Mouse (Mus musculus) naive thymus-derived CD4-positive, alpha-beta T cell, adult 5 months (primary cell): ENCODE measurements around the gene B430305J03Rik. TPM values are rescaled to one million over a fixed set of nuclear protein-coding genes. Genes with fewer than 3 reads are reported as not detected.

Experiments
- polyA plus RNA-seq: library from polyadenylated mRNA; unstranded; fragments of 100-300 nt; shearing (Covaris generic); gene quantifications from one replicate; pipeline ENCODE4 v1.2.1, GENCODE M21; 2017

The B430305J03Rik gene
- 1.8 TPM for polyA plus RNA-seq

GRCm38 (mm10) chr3:61365779-61366373 is at the start of gene B430305J03Rik:
B430305J03Rik (minus strand) TSS chr3:61365951.

DNA sequence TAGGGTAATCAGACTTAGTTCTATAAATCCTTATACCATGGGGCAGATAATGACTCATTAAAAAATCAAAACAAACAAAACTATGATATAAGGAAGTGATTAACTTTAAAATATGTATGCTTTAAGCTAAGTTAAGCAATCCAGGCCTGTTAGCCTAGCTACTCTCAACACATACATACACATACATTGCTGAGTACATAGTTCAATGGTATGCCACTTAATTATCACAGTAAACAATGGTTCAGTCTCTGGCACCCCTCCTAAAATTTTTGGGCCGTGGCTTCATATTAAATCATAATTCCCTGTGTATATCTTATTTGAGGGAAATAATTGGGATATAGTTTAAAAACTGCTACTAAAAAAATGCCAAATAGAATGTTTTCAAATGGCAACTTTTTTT is 4.4 kb downstream of the B430305J03Rik start, which contains the start of gene Rap2b:
Gene Rap2b, plus strand, starts transcription at position 301 of the 400 bp plus-strand sequence.

Other genes starting within 250 kb of the B430305J03Rik start
- gene Rap2b, start 4.3 kb downstream of the B430305J03Rik start, polyA plus RNA-seq, result 6.1 TPM